In the genomic region with DNA sequence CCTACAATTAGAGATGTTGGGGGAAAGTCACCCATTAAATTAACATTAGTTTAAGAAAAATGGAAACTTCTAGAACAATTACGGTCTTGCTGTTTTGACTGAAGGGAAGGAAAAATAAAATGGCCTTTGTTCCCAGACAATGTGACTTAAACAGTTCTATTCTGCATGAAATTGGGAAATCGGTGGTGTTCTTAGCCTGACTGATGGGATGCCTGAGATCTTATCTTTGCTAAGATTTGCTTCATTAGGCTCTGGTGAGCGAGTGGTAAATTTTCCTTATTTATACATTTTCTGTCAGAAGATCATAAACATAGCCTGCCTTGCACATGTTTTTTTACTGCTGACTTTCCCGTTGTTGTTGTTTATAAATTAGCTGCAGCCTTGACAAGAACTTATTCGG, we compare ENCODE assay signal across 25 mouse cellular contexts.
DNase-seq lines count a peak whose midpoint lies in the region; ATAC-seq and TF ChIP-seq lines count a peak whose summit lies in the region.
"Had no signal": no experiment of that assay in that cellular context is flagged by ENCODE, and none has a peak within 500 bp of the region (broad histone marks: within the 10 kb centered on the region; RNA-seq: fewer than 3 reads in every experiment).

No protein-coding gene starts in this region.

- no peak for ATAC-seq in forebrain, postnatal 0 days
- no peak for ATAC-seq in forebrain, embryonic 13.5 days
- ATAC-seq in neural tube, embryonic 13.5 days (ENCODE audit: low read depth): no peak
- ATAC-seq: intestine, embryonic 15.5 days; liver, embryonic 12.5 days; Patski had no signal

- peak overlapping the region; percentile 76 for H3K27ac ChIP-seq in forebrain, postnatal 0 days (ENCODE audit: low read depth, low read length)
- no peak overlapping the region for H3K27ac ChIP-seq in forebrain, embryonic 13.5 days
- peak overlapping the region; percentile 79 for H3K27ac ChIP-seq in layer of hippocampus, adult 2 months
- H3K27ac ChIP-seq in neural tube, embryonic 13.5 days (replicated peaks): peak overlapping the region; percentile 54
- H3K27ac ChIP-seq: gastrocnemius, adult 2 months; heart, embryonic 15.5 days; intestine, embryonic 15.5 days; limb, embryonic 13.5 days; liver, embryonic 12.5 days had no signal

- no peaks in the 10 kb centered on the region for H3K36me3 ChIP-seq in forebrain, postnatal 0 days (ENCODE audit: insufficient read depth)
- H3K36me3 ChIP-seq in forebrain, embryonic 13.5 days (ENCODE audit: poor library complexity, severe bottlenecking): no peaks in the 10 kb centered on the region
- no peaks in the 10 kb centered on the region for H3K36me3 ChIP-seq in neural tube, embryonic 13.5 days
- H3K36me3 ChIP-seq: G1E; heart, embryonic 15.5 days; intestine, embryonic 15.5 days; limb, embryonic 13.5 days; liver, embryonic 12.5 days; midbrain, embryonic 12.5 days had no signal

- no peaks in the 10 kb centered on the region for H3K27me3 ChIP-seq in forebrain, postnatal 0 days (ENCODE audit: insufficient read depth, low read length)
- no peaks in the 10 kb centered on the region for H3K27me3 ChIP-seq in forebrain, embryonic 13.5 days
- no peaks in the 10 kb centered on the region for H3K27me3 ChIP-seq in neural tube, embryonic 13.5 days
- H3K27me3 ChIP-seq: CH12.LX; heart, embryonic 15.5 days; intestine, embryonic 15.5 days; limb, embryonic 13.5 days; liver, embryonic 12.5 days; midbrain, embryonic 12.5 days; Patski had no signal

- no peak for TF ChIP-seq CTCF in forebrain, postnatal 0 days (IDR thresholded peaks at IDR 0.05; ENCODE audit: low read depth)
- TF ChIP-seq CTCF in layer of hippocampus, adult 2 months (conservative IDR thresholded peaks at IDR 0.05): no peak

- 0 out of 2 replicates have a peak, but pooled peaks cover 4% of the 10 kb centered on the region for H3K4me1 ChIP-seq in forebrain, postnatal 0 days (ENCODE audit: insufficient read depth)
- H3K4me1 ChIP-seq in forebrain, embryonic 13.5 days: peaks cover 15% of the 10 kb centered on the region; the same call in 1 of the 2 replicates
- peaks cover 18% of the 10 kb centered on the region for H3K4me1 ChIP-seq in neural tube, embryonic 13.5 days (replicated peaks)
- H3K4me1 ChIP-seq: heart, embryonic 15.5 days; intestine, embryonic 15.5 days; liver, embryonic 12.5 days; midbrain, embryonic 12.5 days had no signal

- H3K9ac ChIP-seq in forebrain, postnatal 0 days: no peak overlapping the region
- H3K9ac ChIP-seq in forebrain, embryonic 13.5 days: no peak overlapping the region
- no peak overlapping the region for H3K9ac ChIP-seq in neural tube, embryonic 13.5 days
- H3K9ac ChIP-seq: heart, embryonic 15.5 days; intestine, embryonic 15.5 days; limb, embryonic 13.5 days; liver, embryonic 12.5 days; midbrain, embryonic 12.5 days had no signal

- no peak overlapping the region for H3K4me3 ChIP-seq in forebrain, postnatal 0 days (ENCODE audit: low read depth, low read length)
- no peak overlapping the region for H3K4me3 ChIP-seq in forebrain, embryonic 13.5 days
- H3K4me3 ChIP-seq in layer of hippocampus, adult 2 months: no peak overlapping the region
- no peak overlapping the region for H3K4me3 ChIP-seq in neural tube, embryonic 13.5 days
- H3K4me3 ChIP-seq: erythroblast, embryonic 14.5 days; gastrocnemius, adult 2 months; heart, embryonic 15.5 days; intestine, embryonic 15.5 days; limb, embryonic 13.5 days; liver, embryonic 12.5 days; midbrain, embryonic 12.5 days had no signal

- no peaks in the 10 kb centered on the region for H3K9me3 ChIP-seq in forebrain, postnatal 0 days (ENCODE audit: low read length)
- no peaks in the 10 kb centered on the region for H3K9me3 ChIP-seq in forebrain, embryonic 13.5 days (replicated peaks)
- no peaks in the 10 kb centered on the region for H3K9me3 ChIP-seq in neural tube, embryonic 13.5 days
- H3K9me3 ChIP-seq: heart, embryonic 15.5 days; intestine, embryonic 15.5 days; limb, embryonic 13.5 days; midbrain, embryonic 12.5 days had no signal

- 42% methylated on average over 5 of the region's 5 CpGs for WGBS in forebrain, postnatal 0 days
- WGBS in forebrain, embryonic 13.5 days: 62% methylated on average over 5 of the region's 5 CpGs
- WGBS in neural tube, embryonic 13.5 days: 42% methylated on average over 5 of the region's 5 CpGs

- peak; percentile 18 for DNase-seq in forebrain, postnatal 0 days
- DNase-seq in layer of hippocampus, adult 2 months (ENCODE audit: low spot score in 2 of 2): no peak
- no peak for DNase-seq in layer of hippocampus, adult 11-12 months (ENCODE audit: low spot score)
- DNase-seq in neural tube, embryonic 10.5 days (ENCODE audit: extremely low spot score, low spot score): no peak
- no peak for DNase-seq in right cerebral cortex, postnatal 25 days
- DNase-seq: adrenal gland, postnatal 36 days; B cell, adult 2 months; gastrocnemius, adult 2 months; heart, postnatal 36 days; kidney, adult 8-10 months; kidney, postnatal 10 days; lung, adult 18-20 months; retina, postnatal 1 day; thymus, postnatal 14 days had no signal

- H3K4me2 ChIP-seq in forebrain, postnatal 0 days (ENCODE audit: low read depth): 0 out of 2 replicates have a peak overlapping the region, but pooled peaks have one; percentile 13
- no peak overlapping the region for H3K4me2 ChIP-seq in forebrain, embryonic 13.5 days
- H3K4me2 ChIP-seq in neural tube, embryonic 13.5 days: no peak overlapping the region
- H3K4me2 ChIP-seq: heart, embryonic 15.5 days; intestine, embryonic 15.5 days; limb, embryonic 13.5 days; liver, embryonic 12.5 days; midbrain, embryonic 12.5 days had no signal
